Mouse (Mus musculus): ENCODE results near the gene Tmem44. TPM values are rescaled to one million over a fixed set of nuclear protein-coding genes. Genes with fewer than 3 reads are reported as not detected.
A peak's percentile ranks its signal among the peaks of the same experiment; 100 is the strongest.

Gene Tmem44
- polyA plus RNA-seq, 1 experiment from 2014 or later, result 19.3 TPM

DNA sequence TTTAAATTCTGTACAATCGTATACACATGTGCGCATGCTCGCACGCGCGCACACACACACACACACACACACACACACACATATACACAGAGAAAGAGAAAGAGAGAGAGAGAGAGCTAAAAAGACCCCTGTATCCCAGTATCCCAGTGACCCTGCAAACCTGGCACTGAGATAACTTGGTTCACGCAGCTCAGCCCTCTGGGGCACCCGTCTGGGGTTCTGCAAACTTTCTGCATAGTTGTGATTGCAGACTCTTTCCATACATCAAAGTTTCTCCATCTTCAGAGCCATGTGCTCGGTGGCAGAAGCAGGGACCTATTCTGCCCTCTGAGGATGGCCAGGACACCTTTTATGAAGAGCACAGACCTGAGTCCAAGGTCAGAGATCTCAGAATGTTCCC lies 33.6 kb downstream of the Tmem44 start:
- peaks cover 39% of the 10 kb centered on the region for H3K4me1 ChIP-seq (replicated peaks)
- 83% methylated on average over 9 of the region's 9 CpGs for WGBS
- ATAC-seq (replicated peaks; ENCODE audit: insufficient number of reproducible peaks, insufficient read depth, low FRiP score, low read depth), result no peak

DNA sequence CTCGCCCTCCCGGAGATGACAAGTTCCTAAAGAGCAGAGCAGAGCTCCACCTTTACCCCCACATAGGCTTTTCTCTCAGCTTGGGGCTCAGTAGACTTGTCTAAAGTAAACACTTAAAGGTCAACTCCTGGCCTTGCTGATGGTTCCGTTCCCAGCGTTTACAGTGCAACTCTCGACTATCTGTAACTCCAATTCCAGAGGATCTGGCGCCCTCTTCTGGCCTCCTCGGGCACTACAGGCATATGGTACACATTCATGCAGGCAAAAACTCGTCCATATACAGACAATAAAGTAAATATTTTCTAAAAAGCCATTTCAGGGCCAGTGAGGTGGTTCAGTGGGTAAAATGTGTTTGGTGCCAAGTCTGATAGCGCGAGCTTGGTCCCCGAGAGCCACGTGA lies 35.2 kb downstream of the Tmem44 start:
- Histone ChIP-seq H3K36me3 (no peaks in the 10 kb centered on the region), H3K4me2 (no peak overlapping the region), H3K27me3 (no peaks in the 10 kb centered on the region), H3K4me1 (replicated peaks) (peaks cover 44% of the 10 kb centered on the region), H3K9me3 (replicated peaks) (no peaks in the 10 kb centered on the region), H3K4me3 (no peak overlapping the region), H3K27ac (no peak overlapping the region), H3K9ac (no peak overlapping the region)
- 69% methylated on average over 12 of the region's 12 CpGs for WGBS
- ATAC-seq (replicated peaks; ENCODE audit: insufficient number of reproducible peaks, insufficient read depth, low FRiP score, low read depth), result no peak

More for the DNA sequence above, 33.6 kb downstream of the Tmem44 start:
- H3K9me3 ChIP-seq (replicated peaks), result no peaks in the 10 kb centered on the region
- H3K27me3 ChIP-seq, result no peaks in the 10 kb centered on the region
- no peak overlapping the region for H3K9ac ChIP-seq
- no peak overlapping the region for H3K27ac ChIP-seq
- no peak overlapping the region for H3K4me2 ChIP-seq
- no peak overlapping the region for H3K4me3 ChIP-seq
- no peaks in the 10 kb centered on the region for H3K36me3 ChIP-seq

DNA sequence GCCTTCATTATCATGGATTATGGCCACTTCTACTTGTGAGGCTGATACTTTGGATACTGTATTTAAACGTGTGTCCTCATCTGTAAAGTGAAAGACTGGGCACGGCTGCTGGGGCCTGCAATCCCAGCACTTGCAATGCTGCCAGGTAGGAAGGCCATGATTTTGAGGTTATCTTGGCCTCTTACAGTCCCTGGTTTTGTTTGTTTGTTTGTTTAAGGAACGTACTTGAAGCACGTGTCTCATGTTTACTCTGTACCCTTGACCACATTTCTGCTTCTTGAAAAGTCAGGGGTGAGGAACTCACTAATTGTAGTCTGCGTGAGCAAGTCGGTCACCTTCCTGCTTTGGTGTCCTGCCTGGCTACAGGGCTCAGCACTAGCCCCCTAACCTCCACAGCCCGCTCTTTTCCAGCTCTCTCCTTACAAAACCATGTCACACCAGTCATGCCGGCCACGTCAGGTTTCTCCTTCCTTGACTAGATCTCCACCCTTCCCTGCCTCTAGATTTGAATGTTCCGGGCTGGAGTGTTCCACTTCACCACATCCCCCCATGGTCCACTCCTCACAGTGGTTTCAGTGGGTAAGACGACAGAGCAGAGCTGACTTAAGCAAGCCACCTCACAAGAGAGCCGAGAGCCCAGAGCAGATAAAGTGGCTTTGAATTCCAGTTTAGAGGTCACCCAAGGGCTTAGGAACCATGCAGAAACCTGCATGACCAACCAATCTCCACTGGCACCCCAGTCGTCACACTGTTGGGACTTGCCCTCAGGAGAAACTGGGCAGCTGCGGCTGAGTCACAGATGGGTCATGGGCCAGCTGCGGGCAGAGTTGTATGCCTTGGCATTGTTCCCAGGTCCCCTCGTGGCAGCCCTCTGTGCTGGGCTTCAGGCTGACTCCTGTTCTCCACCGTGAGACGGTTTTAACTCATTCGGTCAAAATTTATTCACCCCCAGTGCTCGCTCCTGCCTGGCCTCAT lies 37.3 kb downstream of the Tmem44 start:
- Histone ChIP-seq H3K27ac (peak overlapping the region; percentile 63), H3K9ac (no peak overlapping the region), H3K4me2 (no peak overlapping the region), H3K27me3 (no peaks in the 10 kb centered on the region), H3K4me3 (no peak overlapping the region), H3K9me3 (replicated peaks) (no peaks in the 10 kb centered on the region), H3K36me3 (no peaks in the 10 kb centered on the region), H3K4me1 (replicated peaks) (peaks cover 42% of the 10 kb centered on the region)
- peak; percentile 67 for ATAC-seq (replicated peaks; ENCODE audit: insufficient number of reproducible peaks, insufficient read depth, low FRiP score, low read depth)
- WGBS, result 47% methylated on average over 20 of the region's 20 CpGs

DNA sequence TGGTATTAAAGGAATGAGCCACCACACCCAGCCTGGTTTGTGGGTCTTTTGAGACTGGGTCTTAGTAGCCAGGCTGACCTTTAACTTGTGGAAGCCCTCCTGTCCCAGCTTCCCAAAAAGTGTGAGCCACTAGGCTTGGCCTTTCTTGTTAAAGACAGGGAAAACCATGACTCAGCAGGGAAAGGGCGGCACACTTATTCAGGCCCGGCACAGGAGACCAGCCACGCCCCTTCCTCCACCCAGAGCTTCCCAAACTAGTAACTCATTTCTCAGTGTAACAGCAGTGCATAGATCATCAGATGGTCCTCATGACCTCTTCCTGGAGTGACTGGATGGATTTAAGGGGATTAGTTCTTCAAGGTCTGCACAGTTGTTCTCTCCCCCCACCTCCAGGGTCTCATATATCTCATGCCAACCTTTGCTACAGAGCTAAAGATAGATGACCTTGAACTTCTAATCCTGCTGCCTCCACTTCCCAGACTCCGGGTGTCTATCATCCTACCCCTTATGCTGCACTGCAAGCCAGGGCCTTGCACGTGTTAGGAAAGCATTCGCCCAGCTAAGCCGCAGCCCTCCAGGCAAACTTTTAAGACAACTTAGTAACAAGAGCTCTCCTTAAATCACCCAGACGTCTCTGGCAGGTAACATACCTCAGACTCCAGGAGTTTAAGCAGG lies 38.1 kb downstream of the Tmem44 start:
- H3K4me1 ChIP-seq (replicated peaks), result peaks cover 34% of the 10 kb centered on the region

DNA sequence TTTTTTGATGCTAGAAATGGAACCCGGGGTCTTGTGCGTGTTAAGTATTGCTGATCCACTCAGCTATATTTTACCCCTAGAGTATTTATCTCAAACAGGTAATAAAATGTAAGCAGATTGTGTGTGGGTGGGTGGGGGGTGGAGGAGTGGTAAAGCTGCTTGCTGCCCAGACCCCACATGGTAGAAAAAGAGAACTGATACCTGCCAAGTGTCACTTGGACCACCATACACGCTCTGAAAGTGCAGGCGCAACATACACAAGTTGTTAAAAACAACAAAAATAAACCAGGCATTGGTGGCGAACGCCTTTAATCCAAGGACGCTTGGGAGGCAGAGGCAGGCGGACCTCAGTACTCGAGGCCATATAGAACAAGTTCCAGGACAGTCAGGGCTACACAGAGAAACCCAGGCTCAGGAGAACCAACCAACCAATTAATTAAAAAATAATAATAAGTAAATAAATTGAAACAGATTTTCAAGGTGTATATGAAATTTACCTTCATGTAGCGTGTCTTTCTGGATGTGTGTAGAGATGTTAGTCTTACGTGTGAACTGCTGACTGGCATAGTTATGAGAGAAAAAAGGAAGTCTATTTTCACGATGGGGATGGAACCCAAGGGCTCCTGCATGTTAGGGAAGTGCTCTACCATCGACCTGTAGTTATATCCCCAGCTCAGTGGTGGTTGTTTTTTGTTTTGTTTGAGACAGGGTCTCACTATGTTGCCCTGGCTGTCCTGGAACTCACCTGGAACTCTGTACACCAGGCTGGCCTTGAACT lies 38.9 kb downstream of the Tmem44 start:
- H3K4me1 ChIP-seq (replicated peaks), result peaks cover 41% of the 10 kb centered on the region
- no peak overlapping the region for H3K9ac ChIP-seq
- peak overlapping the region; percentile 69 for H3K4me2 ChIP-seq
- H3K9me3 ChIP-seq (replicated peaks), result no peaks in the 10 kb centered on the region
- no peaks in the 10 kb centered on the region for H3K27me3 ChIP-seq
- H3K36me3 ChIP-seq, result no peaks in the 10 kb centered on the region
- H3K27ac ChIP-seq, result peak overlapping the region; percentile 88
- peak overlapping the region; percentile 54 for H3K4me3 ChIP-seq
- ATAC-seq (replicated peaks; ENCODE audit: insufficient number of reproducible peaks, insufficient read depth, low FRiP score, low read depth), result no peak
- 76% methylated on average over 13 of the region's 13 CpGs for WGBS

More for the DNA sequence above, 38.1 kb downstream of the Tmem44 start:
- Histone ChIP-seq H3K4me3 (no peak overlapping the region), H3K4me2 (no peak overlapping the region), H3K27ac (peak overlapping the region; percentile 63), H3K9ac (no peak overlapping the region), H3K9me3 (replicated peaks) (no peaks in the 10 kb centered on the region), H3K36me3 (no peaks in the 10 kb centered on the region), H3K27me3 (no peaks in the 10 kb centered on the region)
- 38% methylated on average over 8 of the region's 8 CpGs for WGBS
- ATAC-seq (replicated peaks; ENCODE audit: insufficient number of reproducible peaks, insufficient read depth, low FRiP score, low read depth), result no peak

DNA sequence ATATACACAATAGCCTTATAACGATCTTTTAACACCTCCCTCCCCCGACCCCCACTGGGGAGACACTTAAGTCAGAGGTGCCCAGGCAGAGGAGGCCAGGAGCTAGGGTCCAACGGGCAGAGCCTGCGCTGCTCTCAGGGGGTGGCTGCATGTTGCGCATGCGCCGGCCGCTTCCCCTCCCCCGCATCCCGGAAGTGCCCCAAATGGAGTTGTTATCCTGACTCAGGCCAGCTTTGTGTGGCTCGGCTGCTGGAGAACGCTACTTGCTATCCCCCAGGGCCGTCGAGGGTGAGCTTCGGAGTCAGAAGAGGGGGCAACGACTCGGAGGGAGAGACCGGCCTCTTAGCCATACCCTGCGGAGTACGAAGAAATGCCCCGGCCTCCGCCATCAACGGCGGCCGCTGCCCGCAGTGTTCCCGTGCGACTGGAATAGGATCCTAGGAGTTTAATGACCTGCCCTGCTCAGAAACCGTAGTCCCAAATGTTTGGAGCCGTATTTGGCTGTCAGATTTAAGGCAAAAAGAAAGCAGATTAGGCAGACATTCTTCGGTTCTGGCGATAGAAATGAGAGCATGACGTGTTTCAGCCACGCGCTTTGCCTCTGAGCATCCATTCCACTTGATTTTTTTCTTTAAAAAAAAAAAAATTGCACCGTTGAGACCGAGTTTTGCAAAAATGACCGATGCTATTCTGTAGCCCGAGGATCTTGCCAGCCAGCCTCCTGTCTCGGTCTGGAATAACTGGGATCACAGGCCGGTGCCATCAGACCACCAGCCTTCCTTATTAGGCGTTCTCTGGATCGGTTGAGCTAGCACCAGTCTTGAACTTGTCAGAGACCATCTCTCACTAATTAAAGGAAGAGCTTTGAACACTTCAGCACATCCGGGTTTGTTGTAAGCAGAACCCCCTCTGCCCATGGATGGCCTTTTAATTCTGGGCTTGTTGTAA lies 39.9 kb downstream of the Tmem44 start:
- peak overlapping the region; percentile 64 for H3K9ac ChIP-seq
- peaks cover 44% of the 10 kb centered on the region for H3K4me1 ChIP-seq (replicated peaks)
- 4% methylated on average over 44 of the region's 44 CpGs for WGBS
- no peaks in the 10 kb centered on the region for H3K9me3 ChIP-seq (replicated peaks)
- peak overlapping the region; percentile 69 for H3K4me2 ChIP-seq
- peak; percentile 76 for ATAC-seq (replicated peaks; ENCODE audit: insufficient number of reproducible peaks, insufficient read depth, low FRiP score, low read depth)
- H3K4me3 ChIP-seq, result peak overlapping the region; percentile 54
- peak overlapping the region; percentile 88 for H3K27ac ChIP-seq
- no peaks in the 10 kb centered on the region for H3K27me3 ChIP-seq
- H3K36me3 ChIP-seq, result no peaks in the 10 kb centered on the region

DNA sequence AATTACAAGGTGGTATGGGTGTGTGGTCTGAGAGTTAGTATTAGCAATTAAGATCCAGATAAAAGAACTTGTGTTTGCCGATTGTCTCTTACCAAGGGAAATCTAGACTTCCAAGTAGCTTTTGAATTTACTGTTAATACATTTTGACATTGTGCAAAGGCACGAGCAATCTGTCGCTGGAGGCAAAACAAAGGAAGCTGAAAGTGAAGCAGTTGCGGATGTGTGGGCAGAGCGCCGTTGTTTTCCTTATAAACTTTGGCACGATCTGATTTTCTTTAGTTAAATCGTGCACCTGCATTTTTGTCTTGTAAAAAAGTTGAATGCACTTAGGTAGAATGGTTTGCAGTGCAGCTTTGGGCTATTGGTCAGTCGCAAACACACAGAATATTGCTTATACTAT lies 40.6 kb downstream of the Tmem44 start:
- 39% methylated on average over 9 of the region's 9 CpGs for WGBS
- no peaks in the 10 kb centered on the region for H3K36me3 ChIP-seq
- peaks cover 44% of the 10 kb centered on the region for H3K4me1 ChIP-seq (replicated peaks)
- H3K4me2 ChIP-seq, result peak overlapping the region; percentile 69
- H3K27ac ChIP-seq, result peak overlapping the region; percentile 88
- H3K9me3 ChIP-seq (replicated peaks), result no peaks in the 10 kb centered on the region
- peak overlapping the region; percentile 54 for H3K4me3 ChIP-seq
- H3K9ac ChIP-seq, result peak overlapping the region; percentile 64; the same call in 1 of the 2 replicates
- H3K27me3 ChIP-seq, result no peaks in the 10 kb centered on the region
- ATAC-seq (replicated peaks; ENCODE audit: insufficient number of reproducible peaks, insufficient read depth, low FRiP score, low read depth), result no peak

DNA sequence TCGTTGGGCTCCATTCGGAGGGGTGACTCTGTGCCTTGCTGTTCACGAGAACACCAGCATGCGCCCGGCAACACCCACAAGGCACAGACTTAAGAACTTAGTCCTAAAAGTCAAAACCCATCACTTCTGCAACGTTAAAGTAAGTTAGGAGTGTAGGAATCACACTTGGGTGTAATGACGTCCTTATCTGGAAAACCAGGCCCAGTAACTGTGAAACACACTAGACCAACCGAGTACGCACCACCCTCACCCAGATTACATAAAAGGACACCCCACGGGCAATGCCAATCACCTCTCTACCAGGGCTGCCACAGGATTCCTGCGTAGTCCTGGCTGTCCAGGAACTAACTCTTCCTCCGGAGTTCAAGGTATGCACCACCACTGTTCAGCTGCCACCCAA lies 41.3 kb downstream of the Tmem44 start:
- H3K4me1 ChIP-seq (replicated peaks), result peaks cover 44% of the 10 kb centered on the region
- 0 out of 2 replicates have a peak, but pooled peaks cover 6% of the 10 kb centered on the region for H3K27me3 ChIP-seq
- WGBS, result 89% methylated on average over 12 of the region's 12 CpGs
- H3K9ac ChIP-seq, result no peak overlapping the region
- H3K4me3 ChIP-seq, result no peak overlapping the region
- H3K27ac ChIP-seq, result no peak overlapping the region
- no peaks in the 10 kb centered on the region for H3K9me3 ChIP-seq (replicated peaks)
- no peaks in the 10 kb centered on the region for H3K36me3 ChIP-seq
- H3K4me2 ChIP-seq, result no peak overlapping the region
- no peak for ATAC-seq (replicated peaks; ENCODE audit: insufficient number of reproducible peaks, insufficient read depth, low FRiP score, low read depth)

DNA sequence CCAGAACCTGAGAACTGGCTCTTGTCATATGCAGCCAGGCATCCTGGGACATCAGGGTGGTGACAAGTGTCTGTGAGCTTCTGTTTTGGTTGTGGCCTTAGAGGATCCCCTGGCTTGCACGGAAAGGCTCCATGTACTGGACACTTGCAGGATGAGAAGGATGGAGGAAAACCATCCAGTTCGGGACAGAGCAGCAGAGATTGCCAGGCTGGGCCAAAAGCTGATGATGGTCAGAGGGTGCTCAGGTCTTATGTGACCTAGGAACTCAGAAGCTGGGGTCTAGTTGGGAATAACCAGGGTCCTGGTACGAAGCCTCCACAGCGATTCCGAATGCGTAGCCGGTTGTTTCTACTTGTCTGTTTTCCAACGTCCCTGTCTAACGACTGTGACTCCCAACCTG lies 41.9 kb downstream of the Tmem44 start:
- Histone ChIP-seq H3K9ac (no peak overlapping the region), H3K27ac (no peak overlapping the region), H3K9me3 (replicated peaks) (no peaks in the 10 kb centered on the region), H3K4me3 (no peak overlapping the region), H3K27me3 (0 out of 2 replicates have a peak, but pooled peaks cover 6% of the 10 kb centered on the region), H3K4me2 (no peak overlapping the region), H3K36me3 (no peaks in the 10 kb centered on the region), H3K4me1 (replicated peaks) (peaks cover 40% of the 10 kb centered on the region)
- ATAC-seq (replicated peaks; ENCODE audit: insufficient number of reproducible peaks, insufficient read depth, low FRiP score, low read depth), result no peak
- WGBS, result 88% methylated on average over 9 of the region's 9 CpGs

DNA sequence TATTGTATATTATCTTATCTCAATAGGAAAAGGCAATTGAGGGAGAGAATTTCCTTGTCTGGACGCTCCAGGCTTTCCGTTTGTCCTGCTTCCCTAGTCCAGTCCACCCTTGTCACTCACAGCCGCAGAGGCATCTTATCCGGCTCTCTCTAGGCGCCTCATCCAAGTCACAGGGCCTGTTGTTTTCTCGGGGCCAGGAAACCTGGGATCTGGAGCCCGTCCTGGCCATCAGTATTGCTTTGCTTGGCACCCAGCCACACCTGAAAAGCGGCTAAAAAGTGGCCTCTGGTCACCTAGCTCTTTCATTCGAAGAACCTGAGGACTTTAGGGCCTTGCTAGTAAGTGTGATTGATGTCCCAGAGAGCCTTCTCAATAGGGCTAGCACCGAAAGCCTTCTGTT lies 43.5 kb downstream of the Tmem44 start:
- ATAC-seq (replicated peaks; ENCODE audit: insufficient number of reproducible peaks, insufficient read depth, low FRiP score, low read depth), result peak; percentile 33; the same call in 1 of the 2 replicates

More for the DNA sequence above, 43.5 kb downstream of the Tmem44 start:
- Histone ChIP-seq H3K9me3 (replicated peaks) (no peaks in the 10 kb centered on the region), H3K27me3 (0 out of 2 replicates have a peak, but pooled peaks cover 6% of the 10 kb centered on the region), H3K4me2 (no peak overlapping the region), H3K4me1 (replicated peaks) (peaks cover 33% of the 10 kb centered on the region), H3K27ac (peak overlapping the region; percentile 33; the same call in 1 of the 2 replicates), H3K36me3 (no peaks in the 10 kb centered on the region), H3K4me3 (no peak overlapping the region), H3K9ac (no peak overlapping the region)
- 26% methylated on average over 10 of the region's 10 CpGs for WGBS
